Mouse (Mus musculus): ENCODE measurements around the gene Grip2. TPM values are rescaled to one million over a fixed set of nuclear protein-coding genes. Genes with fewer than 3 reads are reported as not detected.

Gene Grip2
- total RNA-seq, 2 experiments from 2014 or later, result 12.0 to 12.5 TPM

Other genes starting within 250 kb of the Grip2 start
- gene Slc6a6, start 143.2 kb downstream of the Grip2 start, total RNA-seq (2021), result 100 to 1,000 TPM; 117 to 145 TPM
- gene Ccdc174, start 50.8 kb upstream of the Grip2 start, total RNA-seq (2021), result 10 to 100 TPM; 10.1 to 10.9 TPM
- under 1 TPM; 0.76 to 0.93 TPM for gene 4930590J08Rik, start 75.6 kb upstream of the Grip2 start, total RNA-seq (2021)
- 10 to 100 TPM; 31.9 to 32.4 TPM for gene Fgd5, start 151.6 kb upstream of the Grip2 start, total RNA-seq (2021)